ENCODE assay signal across 8 mouse cellular contexts in genomic region chr5:135133736-135134405, GRCm38 (mm10). TPM values are rescaled to one million over a fixed set of nuclear protein-coding genes. Genes with fewer than 3 reads are reported as not detected.
DNase-seq lines count a peak whose midpoint lies in the region; ATAC-seq lines count a peak whose summit lies in the region.

No protein-coding gene starts in this region.

- peak; percentile 64; the same call in 1 of the 2 replicates for ATAC-seq in heart, embryonic 13.5 days (ENCODE audit: extremely low read depth, insufficient number of reproducible peaks, low FRiP score, low TSS enrichment)
- ATAC-seq in megakaryocyte, adult 5-6 weeks (ENCODE audit: poor library complexity, severe bottlenecking) = peak; percentile 73

- peaks cover 75% of the 10 kb centered on the region for H3K27me3 ChIP-seq in heart, embryonic 13.5 days (replicated peaks)

- H3K4me1 ChIP-seq in heart, embryonic 13.5 days = peaks cover 10% of the 10 kb centered on the region

- peak; percentile 46 for DNase-seq in layer of hippocampus, adult 9-11 months
- DNase-seq in layer of hippocampus, postnatal 14 days (ENCODE audit: low spot score in 2 of 2) = no peak
- peak; percentile 53 for DNase-seq in c-Kit-positive CD71-negative TER-119-negative erythroid progenitor cells, embryonic 14.5 days (ENCODE audit: low read depth)
- peak; percentile 70 for DNase-seq in kidney, postnatal 14 days
- peak; percentile 16 to 69 for DNase-seq in spleen, postnatal 10 days (ENCODE audit: low spot score in 2 of 2)
- DNase-seq in frontal cortex, postnatal 14 days (ENCODE audit: low spot score in 2 of 2) = no peak

- H3K36me3 ChIP-seq in heart, embryonic 13.5 days = no peaks in the 10 kb centered on the region

- H3K4me3 ChIP-seq in heart, embryonic 13.5 days = peak overlapping the region; percentile 33

- peak overlapping the region; percentile 60 for H3K4me2 ChIP-seq in heart, embryonic 13.5 days

- WGBS in heart, embryonic 13.5 days = 6% methylated on average over 26 of the region's 26 CpGs

- H3K9me3 ChIP-seq in heart, embryonic 13.5 days = 0 out of 2 replicates have a peak, but pooled peaks cover 6% of the 10 kb centered on the region

- H3K9ac ChIP-seq in heart, embryonic 13.5 days = no peak overlapping the region

- H3K27ac ChIP-seq in heart, embryonic 13.5 days (replicated peaks) = no peak overlapping the region

RNA-seq across cellular contexts. Expression of gene Tbl2, which starts 15.6 kb away (rescaled TPM):
- 10 to 100 TPM; 24.5 to 26.2 TPM for total RNA-seq in layer of hippocampus, postnatal 14 days (2021)
- 18.0 and 18.1 TPM in 2 replicates for polyA plus RNA-seq in heart, embryonic 13.5 days (2015; fragmentation: Nextera tagmentation; extraction: Ambion mirVana)
- total RNA-seq in megakaryocyte, adult 5-6 weeks (2015) = 5.5 and 5.7 TPM in 2 replicates
- total RNA-seq in megakaryocyte, adult 5-6 weeks (2017) = 12.6 and 15.0 TPM in 2 replicates

RNA-seq across cellular contexts. Expression of gene Bcl7b, which starts 34.2 kb away (rescaled TPM):
- total RNA-seq in layer of hippocampus, postnatal 14 days (2021) = 10 to 100 TPM; 34.1 to 38.3 TPM
- polyA plus RNA-seq in heart, embryonic 13.5 days (2015; fragmentation: Nextera tagmentation; extraction: Ambion mirVana) = 33.7 and 38.0 TPM in 2 replicates
- total RNA-seq in megakaryocyte, adult 5-6 weeks (2015) = 23.5 and 46.6 TPM in 2 replicates
- 27.4 and 38.8 TPM in 2 replicates for total RNA-seq in megakaryocyte, adult 5-6 weeks (2017)

RNA-seq across cellular contexts. Expression of gene Mlxipl, which starts 44.2 kb away (rescaled TPM):
- 1 to 10 TPM; 3.2 to 5.8 TPM for total RNA-seq in layer of hippocampus, postnatal 14 days (2021)
- 1.2 and 1.3 TPM in 2 replicates for polyA plus RNA-seq in heart, embryonic 13.5 days (2015; fragmentation: Nextera tagmentation; extraction: Ambion mirVana)
- total RNA-seq in megakaryocyte, adult 5-6 weeks (2015) = 0.05 and 0.31 TPM in 2 replicates
- total RNA-seq in megakaryocyte, adult 5-6 weeks (2017) = 0.45 and 0.62 TPM in 2 replicates

RNA-seq across cellular contexts. Expression of gene Baz1b, which starts 53.2 kb away (rescaled TPM):
- total RNA-seq in layer of hippocampus, postnatal 14 days (2021) = 10 to 100 TPM; 54.6 to 55.2 TPM
- polyA plus RNA-seq in heart, embryonic 13.5 days (2015; fragmentation: Nextera tagmentation; extraction: Ambion mirVana) = 21.9 and 24.4 TPM in 2 replicates
- 66.1 and 71.1 TPM in 2 replicates for total RNA-seq in megakaryocyte, adult 5-6 weeks (2015)
- 129 and 134 TPM in 2 replicates for total RNA-seq in megakaryocyte, adult 5-6 weeks (2017)

RNA-seq across cellular contexts. Expression of gene Vps37d, which starts 55.8 kb away (rescaled TPM):
- total RNA-seq in layer of hippocampus, postnatal 14 days (2021) = 10 to 100 TPM; 27.5 to 28.2 TPM
- polyA plus RNA-seq in heart, embryonic 13.5 days (2015; fragmentation: Nextera tagmentation; extraction: Ambion mirVana) = 3.0 and 3.3 TPM in 2 replicates
- not detected in 2 replicates for total RNA-seq in megakaryocyte, adult 5-6 weeks (2015)
- not detected in 2 replicates for total RNA-seq in megakaryocyte, adult 5-6 weeks (2017)

Comparison
In these comparisons a context has a peak if more than half of its experiments do, and no peak if none do; other contexts are left out.
1. DNase-seq: peak in layer of hippocampus, adult 9-11 months (single experiment), c-Kit-positive CD71-negative TER-119-negative erythroid progenitor cells, embryonic 14.5 days (single experiment), kidney, postnatal 14 days (single experiment) and spleen, postnatal 10 days (2 of 2); none in layer of hippocampus, postnatal 14 days (0 of 2) and frontal cortex, postnatal 14 days (0 of 2).